Mouse (Mus musculus) bone marrow macrophage, adult 2 months (primary cell): ENCODE results near the gene Ilkap.

Experiments used
- CTCF ChIP-seq: IDR thresholded peaks from 2 replicates; pipeline ENCODE4 v1.5.1; 2012; ENCODE audit warnings: low read depth, mild to moderate bottlenecking, low read length, moderate library complexity
- POLR2A ChIP-seq: IDR thresholded peaks from 2 replicates; pipeline ENCODE4 v1.6.1; 2012; ENCODE audit warnings: mild to moderate bottlenecking, low read depth, low read length, borderline replicate concordance

GRCm38 (mm10) chr1:91380453-91381090 is 18.0 kb downstream of the Ilkap start:
- TF ChIP-seq CTCF (no peak), POLR2A (no peak)
